Mouse (Mus musculus) regulatory T cell (primary cell): Measurements from ENCODE around the gene Tmem101.

Source experiments
- in situ Hi-C: fragments of 300-600 bp; cut with MboI, MseI; formaldehyde crosslinking; loops from one replicate; pipeline ENCODE4 v1.15.1; 2025; ENCODE audit warnings: high pct_unique_total_duplicates

Gene Tmem101

GRCm38 (mm10) chr11:102158024-102158423 is 1.8 kb upstream of the Tmem101 start:
- in situ Hi-C loops, result loop anchor here (5.0 kb wide), 1 partner anchor 69 kb away; no protein-coding TSS in a partner anchor

- in situ Hi-C loops, result loop anchor here (5.0 kb wide), 1 partner anchor 71 kb away; no protein-coding TSS in a partner anchor
Measured at GRCm38 (mm10) chr11:102156786-102157089, 534 bp upstream of the Tmem101 start.

- in situ Hi-C loops, result no loop called here
Measured at GRCm38 (mm10) chr11:102147213-102147989, 8.8 kb downstream of the Tmem101 start.

DNA sequence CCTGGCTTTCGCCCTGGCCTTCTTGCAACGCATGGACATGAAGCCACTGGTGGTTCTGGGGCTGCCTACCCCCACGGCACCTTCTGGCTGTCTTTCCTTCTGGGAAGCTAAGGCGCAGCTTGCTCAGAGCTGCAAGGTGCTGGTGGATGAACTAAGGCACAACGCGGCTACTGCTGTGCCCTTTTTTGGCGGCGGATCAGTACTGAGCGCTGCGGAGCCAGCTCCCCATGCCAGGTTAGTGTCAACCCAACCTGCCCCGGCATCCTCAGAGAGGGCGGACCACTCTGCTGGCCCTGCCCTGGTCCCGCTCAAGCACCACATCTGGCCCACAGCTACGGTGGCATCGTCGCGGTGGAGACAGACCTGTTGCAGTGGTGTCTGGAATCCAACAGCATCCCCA is 9.7 kb downstream of the Tmem101 start:
- in situ Hi-C loops, result no loop called here

DNA sequence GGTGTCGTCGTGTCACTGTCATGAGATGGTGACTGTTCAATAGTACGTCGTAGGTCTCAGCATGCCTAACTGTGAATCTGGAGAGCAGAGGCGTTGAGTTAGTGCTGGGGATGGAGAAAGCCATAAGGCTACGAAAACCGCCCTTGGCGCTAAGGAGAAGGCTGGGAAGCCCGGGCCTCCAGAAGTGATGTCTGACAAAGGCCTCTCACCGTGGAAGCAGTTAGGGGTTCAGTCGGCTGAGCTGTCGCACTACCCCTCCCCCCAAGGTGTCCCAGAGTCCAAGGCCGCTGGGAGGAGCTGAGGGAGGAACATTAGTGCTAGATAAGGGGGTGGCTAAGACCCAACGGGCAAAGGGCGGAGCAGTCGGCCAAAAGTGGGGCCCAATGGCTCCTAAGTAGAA is 10.2 kb downstream of the Tmem101 start:
- in situ Hi-C loops, result no loop called here

DNA sequence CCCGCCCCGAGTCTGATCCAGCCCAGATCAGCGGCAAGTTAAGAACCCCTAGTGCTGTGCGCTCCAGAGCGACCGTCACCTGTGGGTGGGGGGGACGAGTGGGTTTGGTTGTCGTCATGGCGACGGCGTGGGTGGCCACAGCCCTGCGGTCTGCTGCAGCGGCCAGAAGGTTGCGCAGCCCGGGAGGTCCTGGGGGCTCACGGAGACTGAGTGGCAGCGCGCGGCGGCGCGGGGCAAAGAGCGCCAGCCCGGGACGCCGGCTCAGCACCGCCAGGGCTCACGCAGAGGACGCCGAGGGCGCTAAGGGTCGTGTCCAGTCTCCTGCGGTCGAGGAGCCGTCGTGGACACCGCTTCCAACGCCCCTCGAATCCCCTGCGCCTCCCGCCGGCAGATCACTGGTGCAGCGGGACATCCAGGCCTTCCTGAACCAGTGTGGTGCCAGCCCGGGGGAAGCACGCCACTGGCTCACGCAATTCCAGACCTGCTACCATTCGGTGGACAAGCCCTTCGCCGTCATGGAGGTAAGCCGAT is 10.7 kb downstream of the Tmem101 start, which contains the start of gene Nags:
Gene Nags, plus strand, starts transcription at position 43 of the 531 bp plus-strand sequence.
- in situ Hi-C loops, result no loop called here

DNA sequence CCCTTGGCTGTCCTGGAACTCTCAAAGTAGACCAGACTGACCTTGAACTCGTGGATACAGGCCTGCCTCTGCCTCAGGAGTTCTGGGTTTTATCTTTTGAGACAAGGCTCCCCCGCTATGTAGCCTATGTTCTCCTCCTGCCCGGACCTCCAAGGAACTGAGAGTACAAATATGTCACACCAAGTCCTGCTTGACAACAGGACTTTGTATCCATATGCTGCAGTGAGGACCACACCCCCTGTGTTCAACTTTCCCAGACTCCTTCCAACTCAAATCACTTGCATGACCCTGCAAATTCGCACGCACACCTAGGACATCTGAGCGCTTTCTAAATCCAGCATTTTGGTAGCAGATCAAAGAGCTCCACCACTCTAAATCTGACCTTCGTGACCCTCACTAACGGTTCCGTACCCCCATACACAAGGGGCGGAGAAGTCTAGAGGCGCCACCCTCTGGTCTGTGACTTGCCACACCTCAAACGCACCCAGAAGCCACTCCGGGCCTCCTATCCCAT is 11.2 kb downstream of the Tmem101 start:
- in situ Hi-C loops, result no loop called here

DNA sequence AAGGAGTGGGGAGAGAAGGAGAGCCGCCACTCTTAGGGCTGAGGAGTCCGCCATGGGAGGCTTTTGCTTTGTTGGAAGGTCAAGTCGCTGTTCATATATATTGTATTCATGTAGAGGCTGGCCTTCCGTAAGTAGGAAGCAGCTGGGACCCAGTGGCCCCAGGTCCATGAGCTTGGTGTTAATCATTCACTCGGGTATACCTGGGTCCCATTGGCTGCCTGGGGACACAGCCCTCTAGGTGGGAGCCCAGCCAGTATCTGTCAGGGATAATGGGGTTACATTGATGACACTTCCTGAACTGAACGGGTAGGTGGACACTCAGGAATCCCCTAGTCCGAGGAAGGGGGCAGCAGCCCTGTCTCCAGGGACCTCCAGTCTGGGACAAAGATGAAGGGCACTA is 13.8 kb downstream of the Tmem101 start:
- in situ Hi-C loops, result no loop called here

GRCm38 (mm10) chr11:102140508-102140907 is 15.7 kb downstream of the Tmem101 start:
- in situ Hi-C loops, result no loop called here

DNA sequence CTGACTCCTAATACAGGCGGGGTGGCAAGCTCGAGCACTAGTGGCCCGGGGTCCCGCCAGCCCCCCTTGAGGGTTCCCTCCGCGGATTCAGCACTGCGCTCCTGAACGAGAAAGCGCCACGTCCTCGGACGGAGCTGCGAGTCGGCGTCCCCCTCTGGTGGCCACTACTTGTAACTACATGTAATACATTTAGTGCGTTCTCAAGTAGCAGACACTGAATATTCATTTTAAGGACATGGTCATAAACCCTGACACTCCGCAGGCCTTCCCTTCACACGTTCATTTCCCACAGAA is 17.8 kb downstream of the Tmem101 start:
- in situ Hi-C loops, result loop anchor here (5.0 kb wide), 2 partner anchors 36 to 71 kb away; partner anchors contain the start of gene Ppy

GRCm38 (mm10) chr11:102137625-102138446 is 18.4 kb downstream of the Tmem101 start:
- in situ Hi-C loops, result loop anchor here (5.0 kb wide), 2 partner anchors 36 to 71 kb away; partner anchors contain the start of gene Ppy

- in situ Hi-C loops, result no loop called here
Measured at GRCm38 (mm10) chr11:102134516-102134915, 21.7 kb downstream of the Tmem101 start.

GRCm38 (mm10) chr11:102117386-102117785 is 38.8 kb downstream of the Tmem101 start:
- in situ Hi-C loops, result no loop called here

DNA sequence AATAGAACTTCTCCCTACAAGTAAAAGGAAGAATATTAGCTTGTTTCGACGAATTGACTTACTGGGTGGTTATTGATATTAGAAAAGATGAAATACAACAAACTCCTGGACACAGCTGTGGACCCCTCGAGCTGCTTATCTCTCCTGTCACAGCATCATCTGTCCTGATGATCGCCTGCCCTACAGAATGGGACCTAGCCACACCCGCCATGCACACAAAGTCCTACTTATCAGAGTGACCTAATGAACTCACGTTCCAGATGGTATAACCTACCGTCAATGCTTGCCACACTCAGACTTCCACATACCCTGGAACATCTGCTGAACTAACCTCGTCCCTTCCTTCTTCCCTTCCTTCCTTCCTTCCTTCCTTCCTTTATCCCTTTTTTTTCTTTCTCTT is 40.0 kb downstream of the Tmem101 start:
- in situ Hi-C loops, result no loop called here

DNA sequence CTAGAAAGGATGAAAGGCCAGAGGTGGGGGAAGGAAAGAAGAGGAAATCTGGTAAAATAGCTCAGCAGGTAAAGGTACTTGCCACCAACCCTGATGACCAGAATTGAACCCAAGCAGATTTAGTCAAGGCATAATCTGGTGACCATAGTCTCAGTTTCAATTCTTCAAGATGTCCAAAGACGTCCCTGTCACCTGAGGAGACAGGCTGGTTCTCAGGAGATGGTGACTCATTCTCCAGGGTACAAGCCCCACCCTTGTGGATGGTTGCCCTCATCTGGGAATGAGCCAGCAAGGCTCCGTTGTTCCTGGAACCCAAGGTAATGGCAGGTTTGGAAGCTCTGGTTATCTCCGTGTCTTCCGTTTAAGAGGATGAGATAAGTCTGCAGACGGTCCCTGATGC is 44.6 kb downstream of the Tmem101 start:
- in situ Hi-C loops, result no loop called here

- in situ Hi-C loops, result no loop called here
Measured at GRCm38 (mm10) chr11:102107732-102108131, 48.5 kb downstream of the Tmem101 start, which contains the start of gene Pyy. Gene Pyy (minus strand): TSS chr11:102107832.

GRCm38 (mm10) chr11:102106911-102107310 is 49.3 kb downstream of the Tmem101 start:
- in situ Hi-C loops, result no loop called here
